Mouse (Mus musculus): ENCODE measurements around the gene Fam214a. TPM values are rescaled to one million over a fixed set of nuclear protein-coding genes. Genes with fewer than 3 reads are reported as not detected.
A peak's percentile ranks its signal among the peaks of the same experiment; 100 is the strongest.

Gene Fam214a
- total and polyA plus RNA-seq, 2 experiments from 2014 or later = 16.0 to 33.2 TPM

- Histone ChIP-seq H3K4me3 (ENCODE audit: low read depth, low read length) (peak overlapping the region; percentile 85), H3K9ac (peak overlapping the region; percentile 90), H3K27ac (ENCODE audit: low read depth, low read length) (peak overlapping the region; percentile 80; the same call in 1 of the 2 replicates), H3K27me3 (ENCODE audit: insufficient read depth, low read length) (no peaks in the 10 kb centered on the region), H3K9me3 (ENCODE audit: low read length) (no peaks in the 10 kb centered on the region), H3K36me3 (ENCODE audit: insufficient read depth) (no peaks in the 10 kb centered on the region; the same call in 1 of the 2 replicates), H3K4me1 (ENCODE audit: insufficient read depth) (peaks cover 7% of the 10 kb centered on the region), H3K4me2 (ENCODE audit: low read depth) (peak overlapping the region; percentile 65)
- WGBS = 1% methylated on average over 10 of the region's 10 CpGs
- no peak for DNase-seq
- no peak for ATAC-seq
- no peak for TF ChIP-seq CTCF (IDR thresholded peaks at IDR 0.05; ENCODE audit: low read depth)
These were observed 85.6 kb downstream of the Fam214a start for GRCm38 (mm10) chr9:75038357-75038688.

GRCm38 (mm10) chr9:75040566-75040965, 87.9 kb downstream of the Fam214a start:
- no peak for TF ChIP-seq CTCF (IDR thresholded peaks at IDR 0.05; ENCODE audit: low read depth)
- WGBS = 92% methylated on average over 2 of the region's 2 CpGs

DNA sequence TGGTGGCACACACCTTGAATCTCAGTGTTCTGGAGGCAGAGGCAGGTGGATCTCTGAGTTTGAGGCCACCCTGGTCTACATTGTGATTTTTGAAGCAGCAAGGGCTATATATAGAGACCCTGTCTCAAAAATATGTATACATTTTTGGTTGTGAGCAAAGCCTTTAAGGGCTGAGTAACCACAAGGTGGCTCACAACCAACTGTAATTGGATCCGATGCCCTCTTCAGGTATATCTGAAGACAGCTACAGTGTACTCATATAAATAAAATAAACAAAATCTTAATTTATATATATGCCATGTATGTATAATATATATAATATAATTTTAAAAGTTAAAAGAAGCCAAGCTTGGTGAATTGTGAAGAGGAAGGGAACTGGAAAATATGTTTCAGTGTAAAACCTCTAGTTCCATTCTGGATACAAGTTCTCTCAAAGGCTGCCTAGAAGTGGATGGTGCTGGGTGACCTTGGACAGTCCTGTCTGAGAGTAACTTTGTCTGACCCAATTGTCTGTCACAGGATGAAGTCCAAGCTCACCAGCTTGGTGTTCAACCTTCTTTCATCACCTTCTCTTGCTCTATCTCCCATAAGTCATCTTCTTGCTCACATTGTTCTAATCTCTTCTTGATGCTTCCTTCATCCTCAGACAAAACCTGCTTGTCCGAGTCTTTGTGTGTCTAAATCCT, 89.3 kb downstream of the Fam214a start:
- H3K4me3 ChIP-seq (ENCODE audit: low read depth, low read length) = no peak overlapping the region
- TF ChIP-seq CTCF (IDR thresholded peaks at IDR 0.05; ENCODE audit: low read depth) = peak; percentile 31; the same call in 1 of the 2 replicates
- WGBS = 87% methylated on average over 2 of the region's 2 CpGs
- no peaks in the 10 kb centered on the region for H3K27me3 ChIP-seq (ENCODE audit: insufficient read depth, low read length)
- no peak for DNase-seq
- ATAC-seq = no peak
- no peak overlapping the region for H3K4me2 ChIP-seq (ENCODE audit: low read depth)
- H3K9ac ChIP-seq = no peak overlapping the region
- no peak overlapping the region for H3K27ac ChIP-seq (ENCODE audit: low read depth, low read length)
- H3K4me1 ChIP-seq (ENCODE audit: insufficient read depth) = peaks cover 7% of the 10 kb centered on the region
- H3K9me3 ChIP-seq (ENCODE audit: low read length) = no peaks in the 10 kb centered on the region
- peaks cover 10% of the 10 kb centered on the region for H3K36me3 ChIP-seq (ENCODE audit: insufficient read depth)

More at GRCm38 (mm10) chr9:75040566-75040965, 87.9 kb downstream of the Fam214a start:
- peaks cover 7% of the 10 kb centered on the region for H3K4me1 ChIP-seq (ENCODE audit: insufficient read depth)
- peaks cover 2% of the 10 kb centered on the region for H3K36me3 ChIP-seq (ENCODE audit: insufficient read depth)
- no peaks in the 10 kb centered on the region for H3K9me3 ChIP-seq (ENCODE audit: low read length)
- H3K4me3 ChIP-seq (ENCODE audit: low read depth, low read length) = no peak overlapping the region
- DNase-seq = no peak
- no peak for ATAC-seq
- H3K27me3 ChIP-seq (ENCODE audit: insufficient read depth, low read length) = no peaks in the 10 kb centered on the region
- no peak overlapping the region for H3K27ac ChIP-seq (ENCODE audit: low read depth, low read length)
- H3K9ac ChIP-seq = no peak overlapping the region
- no peak overlapping the region for H3K4me2 ChIP-seq (ENCODE audit: low read depth)

GRCm38 (mm10) chr9:75043191-75043590, 90.5 kb downstream of the Fam214a start:
- Histone ChIP-seq H3K4me3 (ENCODE audit: low read depth, low read length) (no peak overlapping the region), H3K4me1 (ENCODE audit: insufficient read depth) (peaks cover 4% of the 10 kb centered on the region), H3K36me3 (ENCODE audit: insufficient read depth) (peaks cover 10% of the 10 kb centered on the region), H3K27ac (ENCODE audit: low read depth, low read length) (no peak overlapping the region), H3K9me3 (ENCODE audit: low read length) (no peaks in the 10 kb centered on the region), H3K4me2 (ENCODE audit: low read depth) (no peak overlapping the region), H3K27me3 (ENCODE audit: insufficient read depth, low read length) (no peaks in the 10 kb centered on the region), H3K9ac (no peak overlapping the region)
- no peak for ATAC-seq
- WGBS = 95% methylated on average over 2 of the region's 2 CpGs
- TF ChIP-seq CTCF (IDR thresholded peaks at IDR 0.05; ENCODE audit: low read depth) = no peak
- no peak for DNase-seq

DNA sequence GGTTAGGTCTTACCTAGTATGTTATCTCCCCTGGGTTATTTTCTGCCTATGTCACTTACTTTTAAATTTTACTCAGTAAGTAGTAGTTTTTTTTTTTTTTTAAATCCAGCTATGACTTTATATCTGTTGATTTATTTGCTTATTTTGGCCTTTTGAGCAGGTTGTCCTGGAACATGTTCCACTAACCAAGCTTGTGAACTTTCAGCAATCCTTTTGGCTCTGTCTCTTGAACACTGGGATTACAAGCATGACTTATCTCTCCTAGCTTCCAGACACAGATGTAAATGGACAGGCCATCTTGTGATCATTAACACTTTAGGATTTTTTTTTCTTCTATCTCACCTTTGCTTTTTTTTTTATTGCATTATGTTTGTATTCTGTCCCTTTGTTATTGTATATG, 94.4 kb downstream of the Fam214a start:
- Histone ChIP-seq H3K9ac (no peak overlapping the region), H3K36me3 (ENCODE audit: insufficient read depth) (peaks cover 10% of the 10 kb centered on the region), H3K4me1 (ENCODE audit: insufficient read depth) (no peaks in the 10 kb centered on the region), H3K27me3 (ENCODE audit: insufficient read depth, low read length) (no peaks in the 10 kb centered on the region), H3K27ac (ENCODE audit: low read depth, low read length) (no peak overlapping the region), H3K4me3 (ENCODE audit: low read depth, low read length) (no peak overlapping the region), H3K9me3 (ENCODE audit: low read length) (no peaks in the 10 kb centered on the region), H3K4me2 (ENCODE audit: low read depth) (no peak overlapping the region)
- DNase-seq (no peak), ATAC-seq (no peak)
- no peak for TF ChIP-seq CTCF (IDR thresholded peaks at IDR 0.05; ENCODE audit: low read depth)

GRCm38 (mm10) chr9:75049100-75049499, 96.4 kb downstream of the Fam214a start:
- Histone ChIP-seq H3K4me2 (ENCODE audit: low read depth) (no peak overlapping the region), H3K27ac (ENCODE audit: low read depth, low read length) (no peak overlapping the region), H3K4me1 (ENCODE audit: insufficient read depth) (no peaks in the 10 kb centered on the region), H3K4me3 (ENCODE audit: low read depth, low read length) (no peak overlapping the region), H3K9me3 (ENCODE audit: low read length) (no peaks in the 10 kb centered on the region), H3K9ac (no peak overlapping the region), H3K36me3 (ENCODE audit: insufficient read depth) (peaks cover 10% of the 10 kb centered on the region; the same call in 1 of the 2 replicates), H3K27me3 (ENCODE audit: insufficient read depth, low read length) (no peaks in the 10 kb centered on the region)
- DNase-seq = no peak
- WGBS = 72% methylated on average over 3 of the region's 3 CpGs
- no peak for TF ChIP-seq CTCF (IDR thresholded peaks at IDR 0.05; ENCODE audit: low read depth)
- no peak for ATAC-seq

GRCm38 (mm10) chr9:75050003-75050402, 97.3 kb downstream of the Fam214a start:
- Histone ChIP-seq H3K4me2 (ENCODE audit: low read depth) (no peak overlapping the region), H3K9me3 (ENCODE audit: low read length) (no peaks in the 10 kb centered on the region), H3K36me3 (ENCODE audit: insufficient read depth) (peaks cover 10% of the 10 kb centered on the region; the same call in 1 of the 2 replicates), H3K9ac (no peak overlapping the region), H3K4me1 (ENCODE audit: insufficient read depth) (no peaks in the 10 kb centered on the region), H3K4me3 (ENCODE audit: low read depth, low read length) (no peak overlapping the region), H3K27me3 (ENCODE audit: insufficient read depth, low read length) (no peaks in the 10 kb centered on the region), H3K27ac (ENCODE audit: low read depth, low read length) (no peak overlapping the region)
- DNase-seq (peak; percentile 86), ATAC-seq (peak; percentile 89)
- 27% methylated on average over 3 of the region's 3 CpGs for WGBS
- TF ChIP-seq CTCF (IDR thresholded peaks at IDR 0.05; ENCODE audit: low read depth) = peak; percentile 98

Data from forebrain, postnatal 0 days (tissue).